Mouse (Mus musculus): Measurements from ENCODE around the gene Steap4. TPM values are rescaled to one million over a fixed set of nuclear protein-coding genes. Genes with fewer than 3 reads are reported as not detected.
"Not testable (repeated sequence)": the region's sequence is repeated elsewhere in the genome, so short reads cannot be mapped to it uniquely, and the experiment has no call there.

Gene Steap4
- 10 to 100 TPM; 16.5 to 19.1 TPM for total RNA-seq (2021)
- long read RNA-seq, experiment 1, transcript Steap4-201 (5 exons, 3,155 nt): major isoform, 13 of 17 reads
- long read RNA-seq, experiment 1, partial matches to known transcripts: 0 of 17 reads
- long read RNA-seq, experiment 1, other reads (novel, unspliced or antisense): 4 of 17 reads
- long read RNA-seq, experiment 2, transcript Steap4-201 (5 exons, 3,155 nt): major isoform, 15 of 17 reads
- long read RNA-seq, experiment 2, partial matches to known transcripts: 1 of 17 reads
- long read RNA-seq, experiment 2, other reads (novel, unspliced or antisense): 1 of 17 reads

DNA sequence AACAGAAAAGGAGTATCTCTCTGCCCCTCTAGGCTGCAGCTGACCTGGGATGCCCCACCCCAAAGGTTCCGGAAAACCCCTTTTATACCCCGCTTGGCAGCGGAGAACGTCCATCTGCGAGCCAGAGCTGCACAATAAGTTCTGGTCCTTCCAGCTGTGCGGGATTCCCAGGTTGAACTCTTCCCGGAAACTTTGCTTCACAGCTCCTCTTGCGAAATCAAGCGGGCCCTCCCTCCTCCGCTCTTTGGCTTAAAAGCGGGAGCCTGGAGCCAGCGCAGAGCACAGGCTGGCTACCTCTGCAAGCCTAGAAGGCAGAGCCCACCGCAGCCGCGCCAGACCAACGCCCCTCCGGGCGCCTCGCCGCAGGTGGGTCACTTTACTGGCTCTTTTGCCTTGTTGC is at the start of gene Steap4:
Steap4 (plus strand) TSS at position 282 of the 400 bp plus-strand sequence.
- intact Hi-C loops (cut with DNase I): no loop called here
- DNase-seq: peak; percentile 71 to 72

DNA sequence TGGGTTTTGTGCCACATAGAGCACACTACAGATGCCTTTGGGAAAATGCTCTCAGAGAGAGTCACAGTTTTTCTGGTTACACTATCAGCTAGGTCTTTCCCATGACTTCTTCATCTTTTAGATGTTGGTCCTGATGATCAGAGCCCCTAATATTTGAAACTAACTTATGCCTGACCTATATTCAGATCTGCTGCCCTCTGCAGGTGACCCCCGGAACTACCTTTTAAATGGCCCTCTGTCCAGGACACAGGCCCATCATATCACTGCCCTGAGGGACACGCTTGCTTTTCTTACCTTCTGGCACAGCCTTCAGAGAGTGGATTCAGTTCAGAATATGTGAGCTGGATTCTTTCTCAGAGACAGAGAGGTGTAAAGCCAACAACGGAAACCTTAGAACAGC is 48.3 kb upstream of the Steap4 start:
- intact Hi-C loops (cut with DNase I): no loop called here
- DNase-seq: no peak

DNA sequence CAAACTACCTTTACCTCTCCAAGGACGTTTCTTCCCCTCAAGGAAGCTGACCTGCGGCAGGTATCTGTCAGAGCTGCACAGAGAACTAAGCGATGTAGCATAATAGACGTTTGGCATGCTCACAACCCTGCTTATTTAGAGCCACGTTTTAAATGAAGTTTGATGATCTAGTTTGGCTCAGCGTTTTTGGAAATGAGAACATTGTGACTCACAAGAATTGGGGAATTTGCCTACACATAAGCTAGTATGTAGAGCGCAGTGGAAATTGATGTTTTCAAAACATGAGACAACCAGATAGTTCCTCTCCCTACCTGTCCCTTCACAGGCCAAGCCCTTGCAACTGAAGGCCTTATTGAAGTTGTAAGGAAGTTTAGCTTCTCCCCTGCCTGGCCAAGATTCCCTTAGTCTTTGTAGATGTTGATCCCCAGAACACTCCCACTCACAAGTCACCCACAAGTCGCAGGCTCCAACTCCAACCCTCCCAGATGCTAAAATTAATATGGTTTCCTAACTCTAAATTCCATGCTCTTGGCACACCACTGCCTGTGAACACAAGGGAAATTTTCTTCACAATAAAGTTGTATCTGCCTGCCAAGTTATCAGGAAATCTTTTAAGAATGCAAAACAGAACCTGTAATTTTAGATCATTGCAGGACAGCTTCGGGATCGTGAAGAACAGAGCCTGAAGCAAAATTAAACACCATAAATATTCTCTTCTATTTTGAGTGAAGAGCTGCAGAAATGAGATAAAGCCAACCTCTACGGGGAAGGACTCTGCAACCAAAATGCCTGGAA is 42.6 kb upstream of the Steap4 start:
- intact Hi-C loops (cut with DNase I): no loop called here
- DNase-seq: no peak

DNA sequence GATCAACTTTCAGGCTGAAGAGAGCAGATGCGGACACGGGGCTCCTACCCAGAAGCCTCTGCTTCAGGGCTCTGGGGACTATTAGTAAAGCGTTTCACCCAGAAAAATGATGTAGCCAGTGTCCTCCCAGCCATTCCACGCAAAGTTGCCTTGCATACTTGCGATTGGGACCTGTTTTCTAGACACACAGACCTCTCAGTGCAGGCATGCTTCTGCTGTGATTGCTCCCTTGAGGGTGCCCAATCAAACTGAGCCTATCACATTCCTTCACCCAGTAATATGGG is 42.0 kb upstream of the Steap4 start:
- no peak for DNase-seq
- intact Hi-C loops (cut with DNase I): no loop called here

DNA sequence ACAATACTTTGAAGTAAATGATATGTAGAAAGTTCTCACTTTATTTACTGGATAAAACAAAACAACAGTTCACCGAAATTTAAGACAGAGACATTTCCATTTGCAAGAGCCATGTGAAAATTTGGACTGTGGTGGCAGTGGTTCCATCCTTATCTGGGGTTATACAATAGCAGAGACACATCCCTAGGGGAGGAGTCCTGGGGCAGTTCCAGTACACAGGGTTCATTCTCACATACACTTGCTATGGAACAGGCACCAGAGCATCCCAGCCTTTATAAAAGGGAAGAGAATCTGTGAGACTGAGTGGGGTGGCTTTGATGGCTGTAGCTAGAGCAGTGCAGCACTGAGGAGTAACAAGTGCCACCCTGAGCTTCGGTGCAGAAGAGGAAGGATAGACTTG is 40.6 kb upstream of the Steap4 start:
- DNase-seq: no peak

DNA sequence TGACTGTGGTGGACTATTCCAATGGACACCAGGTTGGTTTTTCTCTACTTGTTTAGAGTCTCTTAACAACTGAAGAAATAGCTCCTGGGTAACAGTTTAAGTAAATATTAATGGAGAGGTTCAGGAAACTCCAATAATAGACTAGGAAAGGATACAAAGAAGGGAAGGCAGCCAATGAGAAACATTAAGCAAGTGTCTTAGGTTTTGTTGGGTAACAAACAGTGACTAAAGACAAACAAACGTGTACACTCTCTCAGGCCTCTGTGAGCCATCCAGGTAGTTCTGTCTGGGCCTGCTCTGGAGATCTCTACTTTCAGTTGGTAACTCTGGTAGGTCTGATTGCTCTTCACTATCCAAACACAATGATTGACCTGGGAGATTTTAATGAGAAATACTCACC is 37.5 kb upstream of the Steap4 start:
- no peak for DNase-seq
- intact Hi-C loops (cut with DNase I): no loop called here

More for the DNA sequence above, 40.6 kb upstream of the Steap4 start:
- intact Hi-C loops (cut with DNase I): no loop called here

DNA sequence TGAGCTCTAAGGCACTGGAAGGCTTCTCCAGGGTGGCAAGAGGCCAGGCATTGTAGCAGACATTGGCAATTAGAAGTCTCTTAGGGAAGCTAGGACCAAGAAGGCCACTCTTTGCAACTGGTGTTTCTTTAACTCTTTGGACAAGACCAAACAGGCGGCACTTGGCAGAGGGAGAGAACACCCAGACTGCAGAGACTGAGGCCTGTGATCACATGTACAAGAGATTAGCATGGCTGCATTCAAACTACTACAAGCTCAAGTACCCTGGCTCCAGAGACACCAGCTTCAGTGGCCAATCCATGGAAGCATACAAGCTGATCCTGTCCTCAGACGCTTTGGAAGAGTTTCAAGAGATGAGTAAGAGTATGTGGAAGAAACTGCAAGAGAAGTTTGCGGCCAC is 36.6 kb upstream of the Steap4 start:
- no peak for DNase-seq
- intact Hi-C loops (cut with DNase I): no loop called here

DNA sequence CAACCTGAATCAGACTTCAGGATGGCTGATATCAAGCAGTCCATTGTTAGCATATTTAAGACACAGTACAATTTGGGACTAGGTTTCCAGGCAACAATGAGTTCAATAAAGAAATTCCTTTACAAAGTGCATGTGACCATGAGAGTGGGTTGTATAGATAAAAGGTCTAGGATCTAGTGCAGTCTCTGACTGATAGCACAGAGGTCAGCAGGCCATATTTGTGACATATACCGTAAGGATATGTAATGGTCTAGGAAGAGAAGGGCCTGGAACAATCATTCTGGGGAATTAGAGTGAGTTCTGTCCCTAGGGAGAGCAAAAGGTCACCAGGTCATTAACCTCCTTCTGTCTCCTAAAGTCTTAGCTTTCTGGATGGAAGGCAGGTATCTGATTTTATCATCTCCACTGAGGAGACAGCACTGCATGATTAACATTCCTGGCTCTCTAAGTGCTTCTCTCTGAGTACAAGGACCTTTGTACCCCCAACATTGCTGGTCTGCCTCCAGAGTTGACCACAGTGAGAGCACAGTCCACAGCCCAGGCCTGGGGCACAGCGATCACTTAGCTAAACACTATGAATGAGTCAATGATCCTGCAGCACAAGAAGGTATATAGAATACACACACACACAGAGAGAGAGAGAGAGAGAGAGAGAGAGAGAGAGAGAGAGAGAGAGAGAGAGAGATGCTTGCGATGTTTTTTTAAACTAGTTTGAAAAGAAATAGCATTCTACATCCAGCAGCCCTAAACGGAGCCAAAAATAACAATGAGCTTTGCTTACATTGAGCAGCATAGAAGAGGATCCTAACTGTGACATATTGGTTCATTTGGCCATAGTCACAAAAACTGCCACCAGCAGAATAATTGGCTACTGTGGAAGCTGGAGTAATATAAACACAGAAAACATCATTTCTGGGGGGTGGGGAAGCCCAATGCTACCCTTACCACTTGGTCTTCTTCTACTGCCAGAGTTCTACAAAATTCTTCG is 27.7 kb upstream of the Steap4 start:
- intact Hi-C loops (cut with DNase I): no loop called here
- DNase-seq: no peak

DNA sequence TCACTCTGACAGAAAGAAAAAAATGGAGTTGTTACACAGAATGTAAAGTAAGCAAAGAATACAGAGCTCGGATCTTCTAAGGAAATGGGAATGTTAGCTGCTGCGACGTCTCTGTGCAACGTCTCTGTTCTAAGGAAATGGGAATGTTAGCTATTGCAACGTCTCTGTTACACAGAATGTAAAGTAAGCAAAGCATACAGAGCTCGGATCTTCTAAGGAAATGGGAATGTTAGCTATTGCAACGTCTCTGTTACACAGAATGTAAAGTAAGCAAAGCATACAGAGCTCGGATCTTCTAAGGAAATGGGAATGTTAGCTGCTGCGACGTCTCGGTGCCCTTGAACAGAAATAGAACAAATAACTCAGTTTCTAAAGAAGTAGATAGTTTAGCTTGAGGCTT is 26.8 kb upstream of the Steap4 start:
- intact Hi-C loops (cut with DNase I); DNase-seq: not testable (repeated sequence)

DNA sequence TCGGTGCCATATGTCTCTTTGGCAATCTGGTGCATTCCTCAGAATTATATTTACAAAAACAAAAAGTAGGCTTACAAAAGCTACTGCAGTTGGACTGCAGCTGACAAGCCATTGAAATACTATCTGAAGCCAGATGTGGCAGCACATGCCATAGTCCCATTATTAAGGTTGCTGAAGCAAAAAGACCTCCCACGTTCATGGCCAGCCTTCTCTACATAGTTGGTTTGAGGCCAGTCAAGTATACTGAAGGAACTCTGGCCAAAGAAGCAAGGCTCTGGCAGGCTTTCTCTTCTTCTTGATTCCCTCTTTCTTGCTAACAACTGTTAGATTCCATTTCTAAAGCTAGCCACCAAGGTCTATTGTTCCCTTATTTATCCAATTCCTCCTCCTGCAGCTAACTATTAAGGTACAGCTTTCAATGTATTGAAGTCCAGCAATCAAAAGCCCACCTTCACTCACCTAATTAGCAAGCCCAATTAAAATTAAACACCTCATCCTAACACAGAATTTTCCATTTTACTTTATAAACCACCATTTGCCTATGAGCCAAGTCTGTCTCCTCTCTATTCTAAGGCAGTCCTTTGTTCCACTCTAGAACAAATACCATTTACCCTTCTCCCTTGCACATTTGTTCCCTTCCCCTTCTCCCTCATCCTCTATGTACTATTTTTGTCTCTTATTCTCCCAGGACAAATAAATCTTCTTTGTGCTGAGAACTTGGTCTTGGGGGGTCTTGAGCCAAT is 26.2 kb upstream of the Steap4 start:
- DNase-seq: no peak
- intact Hi-C loops (cut with DNase I): no loop called here

DNA sequence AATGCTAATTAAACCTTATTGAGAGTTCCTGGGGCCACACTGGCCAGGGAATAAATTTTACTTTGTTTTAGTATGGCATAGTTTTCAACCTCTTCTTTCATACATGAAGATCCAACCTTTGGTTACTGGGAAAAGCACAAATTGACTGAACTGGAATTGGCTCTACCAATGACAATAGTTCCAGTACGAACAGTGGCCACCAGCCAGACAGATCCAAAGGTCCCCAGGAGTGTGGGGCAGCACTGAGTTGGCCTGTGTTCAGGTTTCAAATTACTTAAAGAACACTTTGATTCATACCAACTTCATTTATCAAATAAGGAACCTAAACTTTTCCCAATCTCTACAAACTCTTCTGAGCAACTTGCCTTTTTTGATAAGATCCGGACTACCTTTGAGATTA is 5.4 kb upstream of the Steap4 start:
- DNase-seq: no peak
- intact Hi-C loops (cut with DNase I): no loop called here

DNA sequence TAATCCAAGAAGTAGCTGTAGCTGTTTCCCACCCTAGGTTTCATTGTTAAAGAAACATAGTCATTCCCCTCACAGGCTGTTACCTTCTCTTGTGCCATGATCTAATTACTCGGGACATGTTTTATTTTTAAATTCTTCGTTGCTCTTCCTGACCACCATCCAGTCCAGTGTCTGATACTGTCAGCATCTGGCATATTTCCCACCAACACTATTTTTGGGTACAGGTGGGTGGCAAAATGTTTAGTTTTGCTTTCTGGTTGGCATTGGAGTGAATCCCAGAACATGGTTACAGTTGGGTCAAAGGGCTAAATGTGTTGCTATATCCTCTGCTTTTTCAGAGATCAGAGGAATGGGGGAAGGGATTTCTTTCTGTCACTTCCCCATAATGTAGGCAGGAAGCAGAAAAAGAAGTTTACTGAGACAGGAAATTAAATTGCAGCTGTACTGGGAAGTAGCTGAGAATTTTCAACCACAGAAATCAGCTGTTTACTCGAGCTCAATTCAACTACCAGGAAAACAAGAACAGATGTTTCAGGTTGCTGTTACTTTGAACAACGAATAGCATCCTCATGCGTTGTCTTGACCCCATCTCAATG is 4.8 kb upstream of the Steap4 start:
- no peak for DNase-seq
- intact Hi-C loops (cut with DNase I): no loop called here

DNA sequence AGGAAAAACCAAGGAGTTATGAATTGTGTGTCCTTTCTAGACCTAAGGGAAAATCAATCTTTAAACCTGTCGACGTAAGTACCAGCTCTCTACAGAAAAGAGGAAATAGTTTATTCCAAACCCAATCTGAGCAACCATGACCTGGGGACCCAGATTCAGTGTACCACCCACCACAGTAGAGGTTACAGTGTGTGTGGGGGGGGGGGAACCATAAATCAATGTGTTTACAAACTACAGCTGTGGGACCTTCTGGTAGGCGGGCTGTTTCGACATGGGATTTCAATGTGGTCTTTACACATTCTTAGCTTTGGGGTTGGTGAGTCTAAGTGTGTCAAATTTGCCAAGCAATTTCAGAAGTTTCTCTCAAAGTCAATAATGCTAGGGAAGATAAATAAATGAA is 2.2 kb upstream of the Steap4 start:
- DNase-seq: no peak
- intact Hi-C loops (cut with DNase I): no loop called here

DNA sequence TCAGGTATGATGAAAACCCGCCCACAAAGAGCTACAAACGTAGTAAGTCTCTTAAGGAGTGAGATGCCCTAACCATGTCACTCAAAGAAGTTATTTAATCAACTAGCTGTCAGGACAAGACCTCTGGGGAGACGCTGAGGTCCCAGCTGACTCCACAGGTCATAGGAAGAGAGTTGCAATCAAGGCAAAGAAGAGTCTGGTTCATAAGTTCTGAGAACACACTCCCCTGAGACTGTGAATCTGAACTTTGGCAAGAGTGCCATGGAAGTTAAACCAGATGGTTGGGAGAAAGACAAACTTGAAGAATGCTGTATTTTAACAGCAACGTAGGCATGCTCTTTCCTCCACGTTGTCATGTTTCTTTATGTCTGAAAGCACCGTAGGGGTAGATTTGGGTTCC is 971 bp upstream of the Steap4 start:
- intact Hi-C loops (cut with DNase I): no loop called here
- no peak for DNase-seq

DNA sequence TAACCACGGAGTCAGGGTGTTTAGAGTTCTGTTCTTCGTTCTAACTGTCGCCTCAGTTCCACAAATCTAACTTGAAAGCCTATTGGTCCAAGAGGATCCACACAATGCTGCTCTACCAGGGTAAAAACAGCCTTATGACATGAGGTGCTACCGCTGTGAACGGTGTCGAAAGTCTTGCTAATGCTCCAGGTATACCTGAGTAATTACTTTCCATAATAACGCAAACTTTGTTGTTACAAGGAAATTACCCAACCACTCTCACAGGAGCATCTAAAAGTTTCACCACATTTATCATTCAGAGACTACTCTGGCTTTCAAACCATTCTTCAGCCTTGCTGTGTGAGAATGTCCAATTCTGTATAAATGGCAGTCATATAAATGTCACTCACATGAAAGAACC is 856 bp downstream of the Steap4 start:
- intact Hi-C loops (cut with DNase I): no loop called here
- no peak for DNase-seq

DNA sequence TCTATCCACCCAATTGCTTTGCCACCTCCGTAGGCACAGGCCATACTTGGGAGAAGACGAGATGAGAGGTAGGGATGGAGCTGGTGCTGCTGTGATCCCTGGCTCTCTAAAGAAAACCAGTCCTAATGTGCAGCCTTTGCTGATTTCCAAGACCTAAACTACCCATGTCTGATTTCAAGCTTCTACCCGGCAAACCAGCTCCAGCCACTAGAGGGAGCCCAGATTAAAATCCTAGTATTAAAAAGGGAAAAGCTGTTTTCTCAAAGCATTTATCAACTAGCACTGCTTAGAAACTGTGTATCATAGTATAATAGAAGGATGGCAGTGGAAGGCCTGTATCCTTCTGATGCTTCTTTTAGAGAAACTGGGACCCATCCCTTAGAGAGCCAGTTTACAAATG is 5.0 kb downstream of the Steap4 start:
- DNase-seq: peak; percentile 41 to 42

DNA sequence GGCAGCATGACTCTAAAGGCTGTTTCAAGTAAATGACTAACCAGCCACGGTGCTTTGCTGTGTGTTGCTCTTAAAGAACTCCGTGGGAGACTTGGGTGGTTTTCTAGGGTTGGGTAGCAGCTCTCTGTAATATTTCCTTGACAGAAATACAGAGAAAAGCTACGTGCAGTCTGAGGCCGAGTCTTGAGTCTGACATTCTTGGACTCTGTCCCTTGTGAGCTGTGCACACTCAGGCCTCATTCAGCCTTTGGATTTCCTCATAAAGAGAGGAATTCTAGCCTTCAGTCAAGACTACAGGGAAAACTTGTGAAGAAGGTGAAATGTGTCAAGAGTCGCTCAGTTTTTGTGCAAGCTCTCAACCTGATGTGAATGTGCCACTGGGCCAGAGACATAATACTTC is 7.9 kb downstream of the Steap4 start:
- no peak for DNase-seq
- intact Hi-C loops (cut with DNase I): no loop called here

More for the DNA sequence above, 5.0 kb downstream of the Steap4 start:
- intact Hi-C loops (cut with DNase I): no loop called here

DNA sequence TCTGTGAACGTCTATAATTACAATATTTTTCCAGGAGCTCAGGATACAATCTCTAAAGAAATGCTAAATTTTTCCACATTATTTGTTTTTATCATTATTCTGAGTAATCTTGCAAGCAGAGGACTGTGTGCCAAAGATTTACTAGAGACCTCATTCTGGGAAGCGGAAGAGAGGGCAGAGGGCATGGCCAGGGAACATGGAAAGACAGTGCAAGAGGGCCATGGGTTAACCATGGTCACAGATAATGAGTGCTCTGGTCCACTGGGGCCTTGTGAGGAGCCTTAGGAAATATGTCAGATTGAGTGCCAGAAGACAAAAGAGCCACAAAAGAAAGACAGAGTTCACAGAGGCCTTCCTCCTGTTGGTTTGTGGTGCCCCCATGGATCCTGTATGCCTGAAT is 12.0 kb downstream of the Steap4 start:
- no peak for DNase-seq
- intact Hi-C loops (cut with DNase I): no loop called here

DNA sequence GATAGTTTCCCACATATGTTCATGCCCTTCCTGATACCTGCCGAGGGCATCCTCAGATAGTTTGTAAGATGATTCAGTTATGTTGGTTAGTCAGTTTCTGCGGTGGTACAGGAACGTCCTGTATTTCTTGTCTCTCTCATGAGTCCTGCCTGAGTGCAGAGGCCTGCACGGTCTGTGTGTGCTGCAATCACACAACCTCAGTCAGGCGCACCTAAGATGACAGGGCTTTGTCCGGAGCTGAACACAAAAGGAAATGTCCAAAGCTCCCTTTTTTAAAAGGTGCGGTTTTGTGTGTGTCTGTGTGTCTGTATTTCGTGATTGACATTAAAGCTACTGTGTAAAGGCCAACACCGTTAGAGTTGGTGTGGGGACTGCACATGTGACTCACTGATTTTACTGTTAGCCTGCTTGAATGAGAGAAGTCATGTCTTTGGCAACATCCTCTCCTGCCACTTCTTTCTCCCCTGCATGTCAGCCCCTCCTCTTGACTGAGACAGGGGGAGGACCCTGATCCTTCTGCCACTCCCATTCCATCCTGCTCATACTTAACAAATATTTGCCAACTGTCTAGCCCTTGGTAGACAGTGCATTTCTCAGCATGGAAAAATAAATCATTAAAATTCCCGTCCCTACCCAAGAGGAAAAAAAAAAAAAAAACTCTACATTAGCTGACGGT is 14.4 kb downstream of the Steap4 start:
- DNase-seq: no peak
- intact Hi-C loops (cut with DNase I): no loop called here

DNA sequence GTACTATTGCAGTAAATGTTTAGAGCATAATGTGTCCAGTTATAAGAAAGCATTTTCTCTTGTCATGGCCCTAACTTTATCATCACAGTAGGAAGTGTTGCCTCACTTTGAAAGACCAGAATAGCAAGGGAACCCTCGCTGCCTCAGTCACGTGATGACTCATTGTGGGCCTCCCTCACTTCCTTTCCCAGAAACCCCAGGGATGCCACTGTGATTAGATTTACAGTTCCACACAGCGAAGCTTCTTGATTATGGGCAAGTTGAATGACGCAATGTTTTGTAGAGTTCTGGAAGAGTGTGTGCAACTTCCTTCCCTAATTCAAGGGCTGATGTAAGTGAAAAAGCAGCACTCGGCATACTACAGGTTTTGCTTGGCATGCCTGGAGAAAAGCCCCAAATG is 20.3 kb downstream of the Steap4 start:
- no peak for DNase-seq
- intact Hi-C loops (cut with DNase I): no loop called here
